Mouse (Mus musculus): ENCODE measurements around the gene Laptm5. TPM values are rescaled to one million over a fixed set of nuclear protein-coding genes. Genes with fewer than 3 reads are reported as not detected.

Laptm5 gene
- polyA plus RNA-seq, 1 experiment, result 16.4 TPM

- Histone ChIP-seq H3K4me1 (ENCODE audit: control insufficient read depth, insufficient read depth, insufficient read length, low read length) (0 out of 2 replicates have a peak, but pooled peaks cover 2% of the 10 kb centered on the region), H3K4me3 (ENCODE audit: insufficient read depth, low read depth, low read length) (no peak overlapping the region), H3K27ac (replicated peaks; ENCODE audit: low read depth, low read length) (no peak overlapping the region)
Observed at GRCm38 (mm10) chr4:130908133-130908532, 4.8 kb upstream of the Laptm5 start.

- Histone ChIP-seq H3K4me1 (ENCODE audit: control insufficient read depth, insufficient read depth, insufficient read length, low read length) (0 out of 2 replicates have a peak, but pooled peaks cover 2% of the 10 kb centered on the region), H3K4me3 (ENCODE audit: insufficient read depth, low read depth, low read length) (no peak overlapping the region), H3K27ac (replicated peaks; ENCODE audit: low read depth, low read length) (no peak overlapping the region)
Observed at GRCm38 (mm10) chr4:130909167-130909874, 3.6 kb upstream of the Laptm5 start.

- Histone ChIP-seq H3K4me1 (ENCODE audit: control insufficient read depth, insufficient read depth, insufficient read length, low read length) (0 out of 2 replicates have a peak, but pooled peaks cover 2% of the 10 kb centered on the region), H3K4me3 (ENCODE audit: insufficient read depth, low read depth, low read length) (no peak overlapping the region)
Observed at GRCm38 (mm10) chr4:130910666-130911065, 2.3 kb upstream of the Laptm5 start.

GRCm38 (mm10) chr4:130912626-130913025, 299 bp upstream of the Laptm5 start:
- Histone ChIP-seq H3K27ac (replicated peaks; ENCODE audit: low read depth, low read length) (no peak overlapping the region), H3K4me1 (ENCODE audit: control insufficient read depth, insufficient read depth, insufficient read length, low read length) (no peaks in the 10 kb centered on the region), H3K4me3 (ENCODE audit: insufficient read depth, low read depth, low read length) (no peak overlapping the region)

More at GRCm38 (mm10) chr4:130910666-130911065, 2.3 kb upstream of the Laptm5 start:
- no peak overlapping the region for H3K27ac ChIP-seq (replicated peaks; ENCODE audit: low read depth, low read length)

- peak overlapping the region; percentile 53 for H3K4me3 ChIP-seq (ENCODE audit: insufficient read depth, low read depth, low read length)
- H3K4me1 ChIP-seq (ENCODE audit: control insufficient read depth, insufficient read depth, insufficient read length, low read length), result 0 out of 2 replicates have a peak, but pooled peaks cover 3% of the 10 kb centered on the region
- peak overlapping the region; percentile 71 for H3K27ac ChIP-seq (replicated peaks; ENCODE audit: low read depth, low read length)
Observed at GRCm38 (mm10) chr4:130913511-130913910, 586 bp downstream of the Laptm5 start.

GRCm38 (mm10) chr4:130914011-130914410, 1.1 kb downstream of the Laptm5 start:
- Histone ChIP-seq H3K4me3 (ENCODE audit: insufficient read depth, low read depth, low read length) (peak overlapping the region; percentile 53), H3K4me1 (ENCODE audit: control insufficient read depth, insufficient read depth, insufficient read length, low read length) (0 out of 2 replicates have a peak, but pooled peaks cover 3% of the 10 kb centered on the region), H3K27ac (replicated peaks; ENCODE audit: low read depth, low read length) (peak overlapping the region; percentile 71)

GRCm38 (mm10) chr4:130914527-130914926, 1.6 kb downstream of the Laptm5 start:
- Histone ChIP-seq H3K27ac (replicated peaks; ENCODE audit: low read depth, low read length) (peak overlapping the region; percentile 41; the same call in 1 of the 2 replicates), H3K4me1 (ENCODE audit: control insufficient read depth, insufficient read depth, insufficient read length, low read length) (0 out of 2 replicates have a peak, but pooled peaks cover 3% of the 10 kb centered on the region), H3K4me3 (ENCODE audit: insufficient read depth, low read depth, low read length) (peak overlapping the region; percentile 46)

GRCm38 (mm10) chr4:130915006-130915667, 2.2 kb downstream of the Laptm5 start:
- Histone ChIP-seq H3K27ac (replicated peaks; ENCODE audit: low read depth, low read length) (0 out of 2 replicates have a peak overlapping the region, but pooled peaks have one; percentile 20), H3K4me3 (ENCODE audit: insufficient read depth, low read depth, low read length) (peak overlapping the region; percentile 46), H3K4me1 (ENCODE audit: control insufficient read depth, insufficient read depth, insufficient read length, low read length) (0 out of 2 replicates have a peak, but pooled peaks cover 3% of the 10 kb centered on the region)

- no peak overlapping the region for H3K27ac ChIP-seq (replicated peaks; ENCODE audit: low read depth, low read length)
- peak overlapping the region; percentile 19; the same call in 1 of the 2 replicates for H3K4me3 ChIP-seq (ENCODE audit: insufficient read depth, low read depth, low read length)
- 0 out of 2 replicates have a peak, but pooled peaks cover 3% of the 10 kb centered on the region for H3K4me1 ChIP-seq (ENCODE audit: control insufficient read depth, insufficient read depth, insufficient read length, low read length)
Observed at GRCm38 (mm10) chr4:130915668-130916035, 2.7 kb downstream of the Laptm5 start.

- Histone ChIP-seq H3K4me3 (ENCODE audit: insufficient read depth, low read depth, low read length) (no peak overlapping the region), H3K27ac (replicated peaks; ENCODE audit: low read depth, low read length) (no peak overlapping the region), H3K4me1 (ENCODE audit: control insufficient read depth, insufficient read depth, insufficient read length, low read length) (0 out of 2 replicates have a peak, but pooled peaks cover 3% of the 10 kb centered on the region)
Observed at GRCm38 (mm10) chr4:130916639-130917038, 3.7 kb downstream of the Laptm5 start.

GRCm38 (mm10) chr4:130917564-130917963, 4.6 kb downstream of the Laptm5 start:
- peak overlapping the region; percentile 41; the same call in 1 of the 2 replicates for H3K27ac ChIP-seq (replicated peaks; ENCODE audit: low read depth, low read length)
- H3K4me1 ChIP-seq (ENCODE audit: control insufficient read depth, insufficient read depth, insufficient read length, low read length), result 0 out of 2 replicates have a peak, but pooled peaks cover 3% of the 10 kb centered on the region
- H3K4me3 ChIP-seq (ENCODE audit: insufficient read depth, low read depth, low read length), result no peak overlapping the region

GRCm38 (mm10) chr4:130918805-130919749, 6.2 kb downstream of the Laptm5 start:
- peak overlapping the region; percentile 45; the same call in 1 of the 2 replicates for H3K27ac ChIP-seq (replicated peaks; ENCODE audit: low read depth, low read length)
- H3K4me3 ChIP-seq (ENCODE audit: insufficient read depth, low read depth, low read length), result no peak overlapping the region
- H3K4me1 ChIP-seq (ENCODE audit: control insufficient read depth, insufficient read depth, insufficient read length, low read length), result 0 out of 2 replicates have a peak, but pooled peaks cover 3% of the 10 kb centered on the region

- Histone ChIP-seq H3K4me3 (ENCODE audit: insufficient read depth, low read depth, low read length) (no peak overlapping the region), H3K27ac (replicated peaks; ENCODE audit: low read depth, low read length) (no peak overlapping the region), H3K4me1 (ENCODE audit: control insufficient read depth, insufficient read depth, insufficient read length, low read length) (0 out of 2 replicates have a peak, but pooled peaks cover 3% of the 10 kb centered on the region)
Observed at GRCm38 (mm10) chr4:130919750-130920356, 6.9 kb downstream of the Laptm5 start.
